Mouse (Mus musculus) regulatory T cell (primary cell): ENCODE data around the gene Cplx3.

Experiments used
- in situ Hi-C: fragments of 300-600 bp; cut with MboI, MseI; formaldehyde crosslinking; loops from one replicate; pipeline ENCODE4 v1.15.1; 2025; ENCODE audit warnings: high pct_unique_total_duplicates

Cplx3 gene

DNA sequence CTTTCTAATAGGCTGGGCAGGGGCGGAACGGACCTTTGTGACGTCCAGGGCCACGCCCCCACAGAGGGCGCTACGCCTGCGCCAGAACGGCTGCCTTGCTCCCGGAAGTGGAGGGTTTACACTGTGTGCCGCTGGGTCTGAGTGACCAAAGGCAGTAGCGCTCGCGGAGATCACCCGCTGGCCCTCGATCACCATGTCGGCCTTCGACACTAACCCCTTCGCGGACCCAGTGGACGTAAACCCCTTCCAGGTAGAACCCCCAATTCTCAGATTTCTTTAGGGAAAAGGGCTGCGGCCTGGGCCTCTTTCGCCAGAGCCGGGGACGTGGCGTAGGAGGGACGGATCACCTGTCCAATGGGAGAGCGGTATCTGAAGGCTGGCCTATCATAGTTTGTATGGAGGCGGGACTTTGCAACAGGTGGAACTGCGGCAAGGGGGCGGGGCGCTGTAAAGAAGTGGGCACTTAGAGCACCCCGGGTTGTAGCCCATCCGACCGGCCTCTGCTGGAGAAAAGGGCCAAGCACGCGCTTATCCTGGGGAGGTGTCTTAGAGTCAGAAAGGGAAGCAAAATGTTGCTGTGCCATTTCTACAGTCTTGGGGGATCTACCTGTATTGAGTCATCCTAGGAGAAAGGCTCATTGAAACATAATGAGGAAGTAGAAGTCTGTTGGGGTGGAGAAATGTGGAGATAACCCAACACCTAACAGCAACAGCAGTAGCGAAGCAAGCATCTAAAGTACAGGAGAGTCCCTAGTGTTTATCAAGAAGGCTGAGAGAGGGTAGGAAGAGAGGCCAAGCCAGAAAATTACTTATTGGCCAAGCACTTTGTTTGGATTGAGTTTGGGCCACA, 45.0 kb downstream of the Cplx3 start, which contains the start of gene Scamp2:
Gene Scamp2 (plus strand): TSS at position 83 of the 850 bp plus-strand sequence.
- in situ Hi-C loops, result no loop called here

DNA sequence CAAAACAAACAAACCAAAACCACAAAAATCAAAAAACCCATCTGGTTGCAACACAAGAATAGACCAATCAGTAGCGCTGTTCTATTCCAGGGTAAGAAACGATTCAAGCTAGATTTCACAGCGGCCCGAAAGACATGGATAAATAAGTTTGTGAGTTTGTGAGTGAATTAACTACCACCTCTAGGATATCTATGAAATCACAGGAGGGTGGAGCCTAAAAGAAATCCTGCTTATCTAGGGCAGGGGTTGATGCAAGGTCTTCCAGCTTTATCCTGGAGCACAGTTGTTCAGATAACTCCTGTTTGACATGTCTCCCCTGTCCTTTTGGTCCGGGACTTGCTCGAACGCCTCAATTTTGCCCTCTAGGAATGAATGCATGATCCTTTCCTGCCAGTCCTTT, 45.8 kb downstream of the Cplx3 start:
- in situ Hi-C loops, result no loop called here

DNA sequence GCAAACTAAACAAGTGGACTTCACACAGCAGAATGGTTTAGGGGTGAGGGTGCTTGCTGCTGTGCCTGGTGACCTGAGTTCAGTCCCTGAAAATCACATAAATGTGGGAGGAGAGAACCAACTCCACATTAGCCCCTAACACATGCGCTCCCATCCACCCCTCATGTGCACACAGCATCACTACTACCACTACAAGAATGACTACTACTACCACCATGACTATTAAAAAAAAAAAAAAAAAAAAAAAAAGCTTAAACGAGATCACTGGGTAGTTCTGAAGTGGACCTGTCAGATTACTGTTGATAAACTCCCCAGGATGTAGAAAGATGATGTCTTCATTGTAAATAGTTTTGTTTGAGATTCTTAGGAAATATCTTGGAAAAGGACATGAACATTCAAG, 46.5 kb downstream of the Cplx3 start:
- in situ Hi-C loops, result no loop called here

DNA sequence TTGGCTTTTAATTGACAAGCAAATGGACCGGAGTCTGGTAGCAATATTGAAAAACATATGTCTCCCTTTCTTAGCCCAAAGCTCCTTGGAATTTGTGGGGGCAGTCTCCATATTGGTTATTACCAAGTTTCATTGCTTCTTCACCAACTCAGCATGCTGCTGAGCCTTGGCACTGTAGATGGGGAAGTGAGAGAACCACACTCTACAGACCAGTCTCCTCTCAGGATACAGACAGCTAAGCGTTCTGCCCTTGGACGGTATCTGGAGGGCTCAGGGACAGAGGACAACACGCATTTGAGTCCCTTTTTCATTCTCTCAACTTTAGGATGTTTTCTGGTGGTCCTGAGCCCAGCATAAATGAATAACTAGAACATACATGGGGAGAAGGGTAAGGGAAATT, 47.5 kb downstream of the Cplx3 start:
- in situ Hi-C loops, result no loop called here

DNA sequence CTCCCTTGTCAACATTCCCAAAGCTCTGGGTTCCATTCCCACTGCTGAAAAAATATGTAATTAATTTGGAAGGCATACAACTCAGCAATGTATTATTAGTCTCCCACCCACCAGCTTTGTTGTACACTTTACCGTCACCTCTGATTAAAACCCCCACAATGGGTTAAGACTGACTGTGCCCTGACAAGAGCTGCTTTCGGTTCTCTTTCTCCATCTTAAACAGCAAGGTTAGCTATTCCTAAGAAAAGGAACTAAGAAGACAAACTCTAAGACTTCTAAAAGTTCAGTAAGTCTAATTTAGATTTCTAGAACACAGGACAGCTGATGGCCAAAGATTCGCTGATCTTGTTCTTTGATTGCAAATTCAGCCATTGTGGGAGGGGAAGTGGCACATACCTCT, 48.9 kb downstream of the Cplx3 start:
- in situ Hi-C loops, result no loop called here

- in situ Hi-C loops, result no loop called here
Observed at GRCm38 (mm10) chr9:57554753-57555152, 51.3 kb downstream of the Cplx3 start.

- in situ Hi-C loops, result no loop called here
Observed at GRCm38 (mm10) chr9:57553119-57553518, 53.0 kb downstream of the Cplx3 start.

DNA sequence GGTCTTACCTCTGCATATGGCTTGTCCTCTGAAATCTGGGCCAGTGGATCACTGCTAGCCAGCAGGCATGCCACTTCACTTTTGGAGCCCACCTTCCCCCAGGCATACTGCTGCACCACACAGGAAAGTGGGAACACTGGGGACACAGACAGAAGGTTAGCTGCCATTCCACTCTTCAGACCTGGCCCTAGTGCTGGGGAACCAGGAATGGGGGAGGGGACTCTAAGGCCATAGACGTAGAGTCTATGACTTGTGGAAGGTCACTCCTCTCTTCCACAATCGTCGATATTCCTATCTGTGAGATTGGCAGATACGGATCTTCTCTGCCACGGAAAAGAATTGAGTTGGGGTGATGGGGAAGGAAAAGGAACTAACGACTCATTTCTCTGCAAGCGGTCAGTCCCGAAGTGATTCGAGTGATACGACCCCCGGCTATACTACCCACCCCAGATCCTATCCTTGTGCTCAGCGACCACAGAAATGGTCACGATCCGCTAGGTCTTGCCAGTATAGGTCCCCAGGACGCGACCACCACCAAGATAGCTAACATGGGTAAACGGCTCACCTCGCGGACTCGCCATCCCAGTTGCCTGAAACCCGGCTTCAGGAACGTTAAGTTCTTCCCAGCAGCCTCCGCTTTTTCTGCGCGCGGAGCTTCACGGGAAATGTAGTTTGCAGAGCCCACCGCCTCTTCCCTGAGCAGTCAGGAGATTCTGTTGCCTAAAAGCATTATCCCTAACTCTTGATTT, 53.8 kb downstream of the Cplx3 start, which contains the start of gene Mpi:
Gene Mpi (minus strand): TSS at position 625 of the 749 bp plus-strand sequence.
- in situ Hi-C loops, result no loop called here

DNA sequence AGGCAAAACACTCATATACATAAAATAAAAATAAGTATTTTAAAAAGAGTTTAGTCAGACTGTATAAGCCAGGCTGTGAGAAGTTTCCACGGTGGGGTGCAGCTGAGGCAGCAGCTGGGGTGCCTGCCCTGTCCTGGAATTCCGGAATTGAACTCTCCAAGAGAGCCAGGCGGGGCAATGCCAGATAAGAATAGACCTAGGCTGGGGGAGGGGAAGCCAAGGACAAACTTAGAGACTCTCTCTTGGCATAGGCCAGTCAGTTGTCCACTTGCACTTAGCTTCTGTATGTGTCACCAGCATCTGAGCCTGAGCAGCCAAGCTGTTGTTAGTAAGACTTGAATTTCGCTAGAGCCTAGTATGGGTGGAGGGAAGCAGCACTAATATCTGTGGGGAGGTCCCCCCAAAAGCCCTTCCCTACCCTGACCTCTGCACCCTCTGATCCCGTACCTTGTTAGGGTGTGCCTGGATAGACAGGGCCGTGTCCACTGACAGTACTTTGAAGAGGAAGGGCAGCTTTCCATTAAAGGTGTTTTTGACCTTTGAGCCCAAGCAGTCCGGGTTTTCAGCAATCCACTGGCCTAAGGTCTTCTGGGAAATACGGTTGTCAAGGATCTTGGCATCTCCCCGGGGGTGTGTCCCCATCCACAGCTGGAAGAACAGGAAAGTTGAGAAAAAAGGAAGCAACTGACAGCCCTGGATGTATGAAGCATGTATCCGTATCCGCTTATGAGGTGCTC, 55.8 kb downstream of the Cplx3 start:
- in situ Hi-C loops, result no loop called here
